Mouse (Mus musculus): ENCODE measurements at regions not wholly inside any gene's neighbourhood (a gene's known extent, or its start where the extent isn't known, plus 50 kb on each side); places are given as distances from the start of the nearest gene placed in this dataset.

- DNase-seq, result no peak
Observed at GRCm38 (mm10) chr13:99847531-99847930, 53.4 kb downstream of the Cartpt start.

- peak; percentile 36 to 47 for DNase-seq
Observed at GRCm38 (mm10) chr13:99842626-99843025, 58.3 kb downstream of the Cartpt start.

GRCm38 (mm10) chr13:99839446-99839845 is 61.4 kb downstream of the Cartpt start:
- DNase-seq, result no peak

GRCm38 (mm10) chr13:99837772-99838425 is 63.0 kb downstream of the Cartpt start:
- peak; percentile 72 to 87 for DNase-seq

- DNase-seq, result no peak
Observed at GRCm38 (mm10) chr13:99837180-99837579, 63.7 kb downstream of the Cartpt start.

- peak; percentile 32 to 37 for DNase-seq
Observed at GRCm38 (mm10) chr13:99836586-99836985, 64.3 kb downstream of the Cartpt start.

GRCm38 (mm10) chr13:99835518-99835917 is 65.4 kb downstream of the Cartpt start:
- DNase-seq, result no peak

- no peak for DNase-seq
Observed at GRCm38 (mm10) chr13:99830080-99830724, 70.7 kb downstream of the Cartpt start.

GRCm38 (mm10) chr13:99827573-99827972 is 73.3 kb downstream of the Cartpt start:
- no peak for DNase-seq

GRCm38 (mm10) chr13:99824625-99825024 is 76.3 kb downstream of the Cartpt start:
- no peak for DNase-seq

- no peak for DNase-seq
Observed at GRCm38 (mm10) chr13:99816666-99817065, 84.2 kb downstream of the Cartpt start.

- DNase-seq, result no peak
Observed at GRCm38 (mm10) chr13:99815786-99816185, 85.1 kb downstream of the Cartpt start.

- no peak for DNase-seq
Observed at GRCm38 (mm10) chr13:99814801-99815200, 86.1 kb downstream of the Cartpt start.

- DNase-seq, result no peak
Observed at GRCm38 (mm10) chr13:99814033-99814556, 86.8 kb downstream of the Cartpt start.

- DNase-seq, result no peak
Observed at GRCm38 (mm10) chr13:99794448-99794847, 106.4 kb downstream of the Cartpt start.

GRCm38 (mm10) chr13:99793786-99794435 is 107.0 kb downstream of the Cartpt start:
- DNase-seq, result no peak

- DNase-seq, result no peak
Observed at GRCm38 (mm10) chr13:99793001-99793400, 107.9 kb downstream of the Cartpt start.

GRCm38 (mm10) chr13:99790951-99791350 is 109.9 kb downstream of the Cartpt start:
- no peak for DNase-seq

GRCm38 (mm10) chr13:99787760-99788159 is 113.1 kb downstream of the Cartpt start:
- no peak for DNase-seq

- no peak for DNase-seq
Observed at GRCm38 (mm10) chr13:99785427-99785826, 115.5 kb downstream of the Cartpt start.

- no peak for DNase-seq
Observed at GRCm38 (mm10) chr13:99784314-99784713, 116.6 kb downstream of the Cartpt start.

GRCm38 (mm10) chr13:99782883-99783721 is 117.8 kb downstream of the Cartpt start:
- no peak for DNase-seq

GRCm38 (mm10) chr13:99781616-99782015 is 119.3 kb downstream of the Cartpt start:
- no peak for DNase-seq

Data from cerebellum, postnatal 36 days (tissue).